Mouse (Mus musculus) MEL (cell line): ENCODE measurements at regions not wholly inside any gene's neighbourhood (a gene's known extent, or its start where the extent isn't known, plus 50 kb on each side); places are given as distances from the start of the nearest gene placed in this dataset.

Experiments used
- DNase-seq: peaks from one replicate; pipeline ENCODE4 v3.0.0; 2011; ENCODE audit warnings: low read depth, low spot score
- H3K27ac ChIP-seq: 2 replicates; pipeline ENCODE4 v1.5.1; 2012; ENCODE audit warnings: low read depth, mild to moderate bottlenecking, control low read depth, low read length, moderate library complexity; ENCODE audit not compliant: control insufficient read depth
- H3K27me3 ChIP-seq, 2 experiments: fragments of 150-350 bp in 1 of 2; sonication (generic) in 1 of 2; 2 replicates each; pipeline ENCODE4 v1.6.1; 2012; ENCODE audit warnings: low read length in 2 of 2, mild to moderate bottlenecking in 2 of 2, improper control_type of control experiment in 1 of 2, moderate library complexity in 1 of 2; ENCODE audit not compliant: insufficient read depth in 2 of 2, control insufficient read depth in 1 of 2
- H3K36me3 ChIP-seq, 2 experiments: 2 replicates each; pipeline ENCODE4 v1.6.1; 2012 to 2014; ENCODE audit warnings: low read length in 2 of 2, improper control_type of control experiment in 1 of 2, inconsistent platforms in 1 of 2, mild to moderate bottlenecking in 1 of 2; ENCODE audit not compliant: insufficient read depth in 2 of 2, control insufficient read depth in 1 of 2
- H3K4me1 ChIP-seq, 2 experiments: fragments of 150-350 bp in 1 of 2; sonication (generic) in 1 of 2; 2 replicates each; pipeline ENCODE4 v1.6.1; 2012; ENCODE audit warnings: low read length in 2 of 2, improper control_type of control experiment in 1 of 2, mild to moderate bottlenecking in 1 of 2; ENCODE audit not compliant: insufficient read depth in 2 of 2, control insufficient read depth in 1 of 2
- H3K4me3 ChIP-seq, 2 experiments: fragments of 150-350 bp in 1 of 2; sonication (generic) in 1 of 2; 2 replicates each; pipeline ENCODE4 v1.5.1; 2012; ENCODE audit warnings: low read depth in 2 of 2, low read length in 2 of 2, mild to moderate bottlenecking in 2 of 2, moderate library complexity in 2 of 2, control low read depth in 1 of 2, improper control_type of control experiment in 1 of 2; ENCODE audit not compliant: control insufficient read depth in 1 of 2, insufficient read depth in 1 of 2
- H3K79me2 ChIP-seq: 2 replicates; pipeline ENCODE4 v1.6.1; 2012; ENCODE audit warnings: mild to moderate bottlenecking, low read length, moderate library complexity; ENCODE audit not compliant: control insufficient read depth, poor library complexity, insufficient read depth
- H3K9ac ChIP-seq: 2 replicates; pipeline ENCODE4 v1.6.1; 2012; ENCODE audit warnings: low read depth, mild to moderate bottlenecking, control low read depth, low read length, moderate library complexity; ENCODE audit not compliant: control insufficient read depth, poor library complexity, severe bottlenecking
- H3K9me3 ChIP-seq: fragments of 150-350 bp; sonication (generic); replicated peaks from 2 replicates; pipeline ENCODE4 v1.6.1; 2012; ENCODE audit warnings: mild to moderate bottlenecking, low read length, improper control_type of control experiment, moderate library complexity; ENCODE audit not compliant: insufficient read depth
- BHLHE40 ChIP-seq: IDR thresholded peaks from 2 replicates; pipeline ENCODE4 v1.6.1; 2012; ENCODE audit warnings: low read depth, mild to moderate bottlenecking, inconsistent platforms, low read length, improper control_type of control experiment, borderline replicate concordance
- CHD2 ChIP-seq: IDR thresholded peaks from 2 replicates; pipeline ENCODE4 v1.6.1; 2011; ENCODE audit warnings: low read length, improper control_type of control experiment
- EP300 ChIP-seq, 2 experiments: IDR thresholded peaks; 2 replicates each; pipeline ENCODE4 v1.6.1; 2011; ENCODE audit warnings: improper control_type of control experiment in 2 of 2, low read length in 2 of 2, low read depth in 1 of 2, mild to moderate bottlenecking in 1 of 2
- GABPA ChIP-seq: IDR thresholded peaks from 2 replicates; pipeline ENCODE4 v1.6.1; 2012; ENCODE audit warnings: low read depth, mild to moderate bottlenecking, inconsistent platforms, low read length, improper control_type of control experiment, moderate library complexity
- KAT2A ChIP-seq: conservative IDR thresholded peaks from 2 replicates; pipeline ENCODE4 v1.6.1; 2012; ENCODE audit warnings: low read depth, low read length, improper control_type of control experiment, inconsistent platforms
- MXI1 ChIP-seq: IDR thresholded peaks from 2 replicates; pipeline ENCODE4 v1.6.1; 2011; ENCODE audit warnings: mild to moderate bottlenecking, low read depth, low read length, improper control_type of control experiment
- MYB ChIP-seq: IDR thresholded peaks from 2 replicates; pipeline ENCODE4 v1.6.1; 2011; ENCODE audit warnings: mild to moderate bottlenecking, low read depth, low read length, improper control_type of control experiment
- MYC ChIP-seq: IDR thresholded peaks from 2 replicates; pipeline ENCODE4 v1.6.1; 2011; ENCODE audit warnings: low read depth, mild to moderate bottlenecking, low read length, improper control_type of control experiment, moderate library complexity
- NRF1 ChIP-seq: IDR thresholded peaks from 2 replicates; pipeline ENCODE4 v1.6.1; 2014; ENCODE audit warnings: low read depth, mild to moderate bottlenecking, inconsistent platforms, low read length, improper control_type of control experiment, moderate library complexity; ENCODE audit not compliant: poor library complexity, insufficient read depth, severe bottlenecking
- POLR2AphosphoS2 ChIP-seq: IDR thresholded peaks from 2 replicates; pipeline ENCODE4 v1.6.1; 2011; ENCODE audit warnings: low read length, improper control_type of control experiment
- SMC3 ChIP-seq: IDR thresholded peaks from 2 replicates; pipeline ENCODE4 v1.6.1; 2011; ENCODE audit warnings: low read depth, low read length, improper control_type of control experiment
- TBP ChIP-seq: IDR thresholded peaks from 2 replicates; pipeline ENCODE4 v1.8.0; 2011; ENCODE audit warnings: low read depth, low read length, improper control_type of control experiment
- TCF12 ChIP-seq: IDR thresholded peaks from 2 replicates; pipeline ENCODE4 v1.6.1; 2014; ENCODE audit warnings: low read depth, mild to moderate bottlenecking, inconsistent platforms, low read length, improper control_type of control experiment, moderate library complexity
- UBTF ChIP-seq: IDR thresholded peaks from 2 replicates; pipeline ENCODE4 v1.6.1; 2012; ENCODE audit warnings: low read depth, mild to moderate bottlenecking, inconsistent platforms, low read length, improper control_type of control experiment, moderate library complexity, borderline replicate concordance; ENCODE audit not compliant: insufficient read depth
- USF2 ChIP-seq, 2 experiments: IDR thresholded peaks; 2 replicates each; pipeline ENCODE4 v1.6.1; 2011 to 2012; ENCODE audit warnings: improper control_type of control experiment in 2 of 2, low read length in 2 of 2, borderline replicate concordance in 1 of 2, inconsistent platforms in 1 of 2, low read depth in 1 of 2, mild to moderate bottlenecking in 1 of 2; ENCODE audit not compliant: insufficient read depth in 1 of 2
- ZKSCAN1 ChIP-seq: IDR thresholded peaks from 2 replicates; pipeline ENCODE4 v1.6.1; 2012; ENCODE audit warnings: low read depth, mild to moderate bottlenecking, inconsistent platforms, low read length, improper control_type of control experiment, moderate library complexity

- H3K9me3 ChIP-seq, result no peaks in the 10 kb centered on the region
- H3K27ac ChIP-seq, result no peak overlapping the region
- H3K9ac ChIP-seq, result no peak overlapping the region
- no peak overlapping the region for H3K4me3 ChIP-seq
- TF ChIP-seq POLR2AphosphoS2 (no peak), NRF1 (no peak), UBTF (no peak), CHD2 (no peak), USF2 (IDR thresholded peaks at IDR 0.05; ENCODE audit: borderline replicate concordance in 1 of 2, insufficient read depth in 1 of 2, low read depth in 1 of 2, low read length in 2 of 2) (no peak), GABPA (no peak), EP300 (IDR thresholded peaks at IDR 0.05; ENCODE audit: low read depth in 1 of 2, low read length in 2 of 2) (no peak)
- H3K79me2 ChIP-seq, result no peaks in the 10 kb centered on the region
- DNase-seq, result no peak
- H3K4me1 ChIP-seq, result no peaks in the 10 kb centered on the region
- H3K36me3 ChIP-seq, result no peaks in the 10 kb centered on the region
- H3K27me3 ChIP-seq, result no peaks in the 10 kb centered on the region
Measured at GRCm38 (mm10) chr8:26287665-26288064, 168.3 kb downstream of the Gm45692 start.

DNA sequence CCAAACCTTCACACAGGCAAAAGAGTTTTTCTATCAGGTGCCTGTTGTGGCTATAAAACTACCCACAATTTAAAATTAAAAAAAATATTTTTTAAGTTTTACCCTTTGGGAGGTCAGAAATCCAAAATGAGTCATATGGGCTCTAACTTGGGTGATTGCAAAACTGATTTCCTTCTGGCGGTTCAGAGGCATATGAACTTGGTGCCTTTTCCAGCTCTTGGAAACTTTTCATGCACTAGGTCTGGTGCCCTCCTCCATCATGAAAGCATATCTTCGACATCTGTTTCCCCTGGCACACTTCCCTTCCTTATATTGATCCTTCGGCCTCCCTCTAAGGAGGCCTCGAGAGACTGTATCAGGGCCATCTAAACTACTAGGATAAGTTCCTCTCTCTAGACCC lies 168.8 kb downstream of the Gm45692 start:
- Histone ChIP-seq H3K4me3 (no peak overlapping the region), H3K27me3 (no peaks in the 10 kb centered on the region), H3K36me3 (no peaks in the 10 kb centered on the region), H3K9me3 (no peaks in the 10 kb centered on the region), H3K4me1 (no peaks in the 10 kb centered on the region), H3K9ac (no peak overlapping the region), H3K27ac (no peak overlapping the region), H3K79me2 (no peaks in the 10 kb centered on the region)
- DNase-seq, result no peak
- TF ChIP-seq USF2 (IDR thresholded peaks at IDR 0.05; ENCODE audit: borderline replicate concordance in 1 of 2, insufficient read depth in 1 of 2, low read depth in 1 of 2, low read length in 2 of 2) (no peak), ZKSCAN1 (no peak), MYC (no peak), BHLHE40 (no peak), MYB (no peak), SMC3 (no peak), MXI1 (no peak), TBP (no peak), TCF12 (no peak), KAT2A (no peak)
